Mouse (Mus musculus): ENCODE measurements around the gene Cacnb2. TPM values are rescaled to one million over a fixed set of nuclear protein-coding genes. Genes with fewer than 3 reads are reported as not detected.
A peak's percentile ranks its signal among the peaks of the same experiment; 100 is the strongest.

The Cacnb2 gene
- 1.2 and 1.8 TPM in 2 replicates for polyA plus RNA-seq (2014; fragmentation: Nextera tagmentation; extraction: Ambion mirVana)

- peak within 1 kb of the TSS; percentile 69 for H3K4me3 ChIP-seq (ENCODE audit: low read depth, low read length)
- 46% methylated on average over 3 of the region's 3 CpGs for WGBS
- H3K27me3 ChIP-seq (replicated peaks; ENCODE audit: control insufficient read depth, insufficient read depth, low read length): peaks cover 4% of the 10 kb centered on the region
- H3K9ac ChIP-seq (ENCODE audit: low read depth, low read length): peak within 1 kb of the TSS; percentile 71
- H3K27ac ChIP-seq (replicated peaks; ENCODE audit: low read depth, low read length): peak within 1 kb of the TSS; percentile 55
- H3K9me3 ChIP-seq (ENCODE audit: control insufficient read depth, low read length): no peaks in the 10 kb centered on the region
- peak within 1 kb of the TSS; percentile 89 for H3K4me2 ChIP-seq (ENCODE audit: low read depth, low read length)
- no peak for DNase-seq (ENCODE audit: low spot score)
- peaks cover 3% of the 10 kb centered on the region; the same call in 1 of the 2 replicates for H3K4me1 ChIP-seq (ENCODE audit: control insufficient read depth, insufficient read depth, low read length)
- ATAC-seq (ENCODE audit: low read depth): no peak
- no peaks in the 10 kb centered on the region for H3K36me3 ChIP-seq (ENCODE audit: control insufficient read depth, insufficient read depth, low read length)
Observed at GRCm38 (mm10) chr2:14602788-14603187, at the start of gene Cacnb2. Cacnb2 (plus strand) TSS chr2:14603088.

- DNase-seq (ENCODE audit: low spot score) (no peak), ATAC-seq (ENCODE audit: low read depth) (no peak)
- no peak overlapping the region for H3K4me3 ChIP-seq (ENCODE audit: low read depth, low read length)
- no peak overlapping the region for H3K27ac ChIP-seq (replicated peaks; ENCODE audit: low read depth, low read length)
- no peaks in the 10 kb centered on the region for H3K36me3 ChIP-seq (ENCODE audit: control insufficient read depth, insufficient read depth, low read length)
- H3K9ac ChIP-seq (ENCODE audit: low read depth, low read length): no peak overlapping the region
- no peak overlapping the region for H3K4me2 ChIP-seq (ENCODE audit: low read depth, low read length)
- WGBS: 18% methylated on average over 2 of the region's 2 CpGs
- H3K27me3 ChIP-seq (replicated peaks; ENCODE audit: control insufficient read depth, insufficient read depth, low read length): no peaks in the 10 kb centered on the region
- H3K4me1 ChIP-seq (ENCODE audit: control insufficient read depth, insufficient read depth, low read length): no peaks in the 10 kb centered on the region
- no peaks in the 10 kb centered on the region for H3K9me3 ChIP-seq (ENCODE audit: control insufficient read depth, low read length)
Observed at GRCm38 (mm10) chr2:14568020-14568419, 34.9 kb upstream of the Cacnb2 start.

GRCm38 (mm10) chr2:14571300-14571699 lies 31.6 kb upstream of the Cacnb2 start:
- no peak overlapping the region for H3K4me2 ChIP-seq (ENCODE audit: low read depth, low read length)
- no peak overlapping the region for H3K9ac ChIP-seq (ENCODE audit: low read depth, low read length)
- H3K4me3 ChIP-seq (ENCODE audit: low read depth, low read length): no peak overlapping the region
- no peaks in the 10 kb centered on the region for H3K4me1 ChIP-seq (ENCODE audit: control insufficient read depth, insufficient read depth, low read length)
- H3K36me3 ChIP-seq (ENCODE audit: control insufficient read depth, insufficient read depth, low read length): no peaks in the 10 kb centered on the region
- H3K27me3 ChIP-seq (replicated peaks; ENCODE audit: control insufficient read depth, insufficient read depth, low read length): no peaks in the 10 kb centered on the region
- no peak for ATAC-seq (ENCODE audit: low read depth)
- no peaks in the 10 kb centered on the region for H3K9me3 ChIP-seq (ENCODE audit: control insufficient read depth, low read length)
- DNase-seq (ENCODE audit: low spot score): no peak
- no peak overlapping the region for H3K27ac ChIP-seq (replicated peaks; ENCODE audit: low read depth, low read length)

GRCm38 (mm10) chr2:14589541-14589940 lies 13.3 kb upstream of the Cacnb2 start:
- H3K4me1 ChIP-seq (ENCODE audit: control insufficient read depth, insufficient read depth, low read length): no peaks in the 10 kb centered on the region
- no peak overlapping the region for H3K9ac ChIP-seq (ENCODE audit: low read depth, low read length)
- H3K27ac ChIP-seq (replicated peaks; ENCODE audit: low read depth, low read length): no peak overlapping the region
- no peak for DNase-seq (ENCODE audit: low spot score)
- no peak for ATAC-seq (ENCODE audit: low read depth)
- WGBS: 68% methylated on average over 4 of the region's 4 CpGs
- H3K4me2 ChIP-seq (ENCODE audit: low read depth, low read length): no peak overlapping the region
- no peak overlapping the region for H3K4me3 ChIP-seq (ENCODE audit: low read depth, low read length)
- no peaks in the 10 kb centered on the region for H3K27me3 ChIP-seq (replicated peaks; ENCODE audit: control insufficient read depth, insufficient read depth, low read length)
- H3K36me3 ChIP-seq (ENCODE audit: control insufficient read depth, insufficient read depth, low read length): no peaks in the 10 kb centered on the region
- no peaks in the 10 kb centered on the region for H3K9me3 ChIP-seq (ENCODE audit: control insufficient read depth, low read length)

- no peak overlapping the region for H3K4me3 ChIP-seq (ENCODE audit: low read depth, low read length)
- H3K4me2 ChIP-seq (ENCODE audit: low read depth, low read length): no peak overlapping the region
- no peaks in the 10 kb centered on the region for H3K27me3 ChIP-seq (replicated peaks; ENCODE audit: control insufficient read depth, insufficient read depth, low read length)
- no peaks in the 10 kb centered on the region for H3K9me3 ChIP-seq (ENCODE audit: control insufficient read depth, low read length)
- DNase-seq (ENCODE audit: low spot score): no peak
- no peaks in the 10 kb centered on the region for H3K4me1 ChIP-seq (ENCODE audit: control insufficient read depth, insufficient read depth, low read length)
- H3K9ac ChIP-seq (ENCODE audit: low read depth, low read length): no peak overlapping the region
- no peak for ATAC-seq (ENCODE audit: low read depth)
- H3K36me3 ChIP-seq (ENCODE audit: control insufficient read depth, insufficient read depth, low read length): no peaks in the 10 kb centered on the region
- no peak overlapping the region for H3K27ac ChIP-seq (replicated peaks; ENCODE audit: low read depth, low read length)
Observed at GRCm38 (mm10) chr2:14597909-14598563, 4.9 kb upstream of the Cacnb2 start.

- Histone ChIP-seq H3K36me3 (ENCODE audit: control insufficient read depth, insufficient read depth, low read length) (no peaks in the 10 kb centered on the region), H3K4me2 (ENCODE audit: low read depth, low read length) (peak overlapping the region; percentile 89), H3K9ac (ENCODE audit: low read depth, low read length) (peak overlapping the region; percentile 71), H3K27ac (replicated peaks; ENCODE audit: low read depth, low read length) (peak overlapping the region; percentile 55), H3K4me3 (ENCODE audit: low read depth, low read length) (peak overlapping the region; percentile 69), H3K27me3 (replicated peaks; ENCODE audit: control insufficient read depth, insufficient read depth, low read length) (peaks cover 4% of the 10 kb centered on the region), H3K9me3 (ENCODE audit: control insufficient read depth, low read length) (no peaks in the 10 kb centered on the region), H3K4me1 (ENCODE audit: control insufficient read depth, insufficient read depth, low read length) (peaks cover 3% of the 10 kb centered on the region; the same call in 1 of the 2 replicates)
- DNase-seq (ENCODE audit: low spot score) (peak; percentile 75), ATAC-seq (ENCODE audit: low read depth) (peak; percentile 92)
- under 1% methylated on average over 41 of the region's 83 CpGs for WGBS
Observed at GRCm38 (mm10) chr2:14603784-14604781, 1.2 kb downstream of the Cacnb2 start.

GRCm38 (mm10) chr2:14604791-14605190 lies 1.9 kb downstream of the Cacnb2 start:
- Histone ChIP-seq H3K36me3 (ENCODE audit: control insufficient read depth, insufficient read depth, low read length) (no peaks in the 10 kb centered on the region), H3K27ac (replicated peaks; ENCODE audit: low read depth, low read length) (no peak overlapping the region; the same call in 1 of the 2 replicates), H3K9me3 (ENCODE audit: control insufficient read depth, low read length) (no peaks in the 10 kb centered on the region), H3K27me3 (replicated peaks; ENCODE audit: control insufficient read depth, insufficient read depth, low read length) (peaks cover 4% of the 10 kb centered on the region), H3K9ac (ENCODE audit: low read depth, low read length) (peak overlapping the region; percentile 71), H3K4me3 (ENCODE audit: low read depth, low read length) (peak overlapping the region; percentile 69), H3K4me1 (ENCODE audit: control insufficient read depth, insufficient read depth, low read length) (peaks cover 3% of the 10 kb centered on the region; the same call in 1 of the 2 replicates), H3K4me2 (ENCODE audit: low read depth, low read length) (peak overlapping the region; percentile 89)
- DNase-seq (ENCODE audit: low spot score): peak; percentile 22
- peak; percentile 47; the same call in 1 of the 2 replicates for ATAC-seq (ENCODE audit: low read depth)
- WGBS: under 1% methylated on average over 20 of the region's 22 CpGs

GRCm38 (mm10) chr2:14605207-14605606 lies 2.3 kb downstream of the Cacnb2 start:
- H3K36me3 ChIP-seq (ENCODE audit: control insufficient read depth, insufficient read depth, low read length): no peaks in the 10 kb centered on the region
- H3K27me3 ChIP-seq (replicated peaks; ENCODE audit: control insufficient read depth, insufficient read depth, low read length): peaks cover 4% of the 10 kb centered on the region
- H3K27ac ChIP-seq (replicated peaks; ENCODE audit: low read depth, low read length): no peak overlapping the region
- H3K9ac ChIP-seq (ENCODE audit: low read depth, low read length): peak overlapping the region; percentile 71
- peaks cover 3% of the 10 kb centered on the region; the same call in 1 of the 2 replicates for H3K4me1 ChIP-seq (ENCODE audit: control insufficient read depth, insufficient read depth, low read length)
- H3K4me2 ChIP-seq (ENCODE audit: low read depth, low read length): peak overlapping the region; percentile 89
- ATAC-seq (ENCODE audit: low read depth): no peak
- WGBS: 8% methylated on average over 7 of the region's 7 CpGs
- H3K4me3 ChIP-seq (ENCODE audit: low read depth, low read length): peak overlapping the region; percentile 69
- no peak for DNase-seq (ENCODE audit: low spot score)
- H3K9me3 ChIP-seq (ENCODE audit: control insufficient read depth, low read length): no peaks in the 10 kb centered on the region

All from embryonic facial prominence, embryonic 14.5 days (tissue).